In the genomic region with DNA sequence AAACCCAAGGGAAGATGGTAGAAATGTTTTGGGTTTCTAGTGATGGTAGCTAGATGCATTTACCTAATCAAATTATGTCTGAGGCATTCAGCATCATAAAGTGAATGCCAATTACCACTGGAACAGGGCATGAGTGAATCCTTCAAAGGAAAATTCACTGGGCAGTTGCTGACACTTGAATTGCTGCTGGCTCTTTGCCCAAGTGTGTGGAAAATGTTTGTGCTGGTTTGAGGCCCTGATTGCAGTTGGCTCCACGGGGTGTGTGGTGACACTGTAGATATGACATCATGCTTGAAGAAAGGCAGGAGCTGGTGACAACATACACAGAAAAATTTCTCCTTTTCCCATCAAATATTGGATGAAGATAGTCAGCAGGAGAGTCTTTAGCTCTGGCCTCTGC, we compare ENCODE assay signal across 18 mouse cellular contexts.
DNase-seq lines count a peak whose midpoint lies in the region; ATAC-seq and TF ChIP-seq lines count a peak whose summit lies in the region.
"Had no signal": no experiment of that assay in that cellular context is flagged by ENCODE, and none has a peak within 500 bp of the region (broad histone marks: within the 10 kb centered on the region; RNA-seq: fewer than 3 reads in every experiment).

No protein-coding gene starts in this region.

- H3K27ac ChIP-seq in embryonic facial prominence, embryonic 14.5 days (replicated peaks; ENCODE audit: low read depth, low read length): no peak overlapping the region
- no peak overlapping the region for H3K27ac ChIP-seq in embryonic facial prominence, embryonic 10.5 days (replicated peaks)
- no peak overlapping the region for H3K27ac ChIP-seq in hindbrain, postnatal 0 days
- H3K27ac ChIP-seq in hindbrain, embryonic 11.5 days (ENCODE audit: low read depth, low read length): no peak overlapping the region
- peak overlapping the region; percentile 48 for H3K27ac ChIP-seq in forebrain, embryonic 16.5 days (ENCODE audit: low read length)
- no peak overlapping the region for H3K27ac ChIP-seq in neural tube, embryonic 15.5 days (replicated peaks)
- H3K27ac ChIP-seq: embryonic facial prominence, embryonic 13.5 days; heart, embryonic 15.5 days; liver, embryonic 12.5 days had no signal

- H3K4me3 ChIP-seq in embryonic facial prominence, embryonic 14.5 days (ENCODE audit: low read depth, low read length): no peak overlapping the region
- H3K4me3 ChIP-seq in embryonic facial prominence, embryonic 10.5 days: no peak overlapping the region
- H3K4me3 ChIP-seq in hindbrain, postnatal 0 days (ENCODE audit: low read length): no peak overlapping the region
- no peak overlapping the region for H3K4me3 ChIP-seq in hindbrain, embryonic 11.5 days (ENCODE audit: low read depth, low read length)
- H3K4me3 ChIP-seq in forebrain, embryonic 16.5 days (replicated peaks; ENCODE audit: low read length): no peak overlapping the region
- H3K4me3 ChIP-seq in neural tube, embryonic 15.5 days (replicated peaks): no peak overlapping the region
- H3K4me3 ChIP-seq: embryonic facial prominence, embryonic 13.5 days; heart, embryonic 15.5 days; liver, embryonic 12.5 days had no signal

- no peaks in the 10 kb centered on the region for H3K27me3 ChIP-seq in embryonic facial prominence, embryonic 14.5 days (replicated peaks; ENCODE audit: control insufficient read depth, insufficient read depth, low read length)
- H3K27me3 ChIP-seq in embryonic facial prominence, embryonic 10.5 days (replicated peaks; ENCODE audit: low read depth, poor library complexity, severe bottlenecking): no peaks in the 10 kb centered on the region
- no peaks in the 10 kb centered on the region for H3K27me3 ChIP-seq in hindbrain, postnatal 0 days (ENCODE audit: insufficient read depth, low read length)
- H3K27me3 ChIP-seq in hindbrain, embryonic 11.5 days (ENCODE audit: control insufficient read depth, insufficient read depth, low read length): no peaks in the 10 kb centered on the region
- H3K27me3 ChIP-seq in forebrain, embryonic 16.5 days (replicated peaks; ENCODE audit: control insufficient read depth, insufficient read depth, low read length): no peaks in the 10 kb centered on the region
- H3K27me3 ChIP-seq in neural tube, embryonic 15.5 days (replicated peaks): no peaks in the 10 kb centered on the region
- H3K27me3 ChIP-seq: heart, embryonic 15.5 days; liver, embryonic 12.5 days had no signal

- no peak for ATAC-seq in embryonic facial prominence, embryonic 14.5 days (ENCODE audit: low read depth)
- ATAC-seq in hindbrain, postnatal 0 days: no peak
- ATAC-seq in hindbrain, embryonic 11.5 days (ENCODE audit: low FRiP score): no peak
- ATAC-seq in forebrain, embryonic 16.5 days: peak; percentile 29; the same call in 1 of the 2 replicates
- ATAC-seq in neural tube, embryonic 15.5 days (ENCODE audit: low FRiP score): no peak
- ATAC-seq: activated CD4-positive, CD25-positive, alpha-beta regulatory T cell, adult 4 months; intestine, postnatal 0 days; liver, embryonic 12.5 days had no signal

- peak; percentile 44 for DNase-seq in embryonic facial prominence, embryonic 14.5 days (ENCODE audit: low spot score)
- no peak for DNase-seq in embryonic facial prominence, embryonic 10.5 days (ENCODE audit: low spot score)
- DNase-seq in hindbrain, postnatal 0 days (ENCODE audit: low spot score): peak; percentile 46
- no peak for DNase-seq in hindbrain, embryonic 11.5 days (ENCODE audit: low spot score)
- peak; percentile 14 for DNase-seq in 3T3-L1 (ENCODE audit: low read depth, low spot score)
- no peak for DNase-seq in cerebellum, adult 11-12 months
- DNase-seq: B cell, adult 2 months; cerebellum, postnatal 25 days; kidney, postnatal 4 days; right cerebral cortex, postnatal 4 days had no signal

- 55% methylated on average over 1 of the region's 1 CpGs for WGBS in embryonic facial prominence, embryonic 14.5 days
- whole genome bisulfite sequencing in embryonic facial prominence, embryonic 10.5 days: 82% methylated on average over 1 of the region's 1 CpGs
- 31% methylated on average over 1 of the region's 1 CpGs for WGBS in hindbrain, postnatal 0 days
- 87% methylated on average over 1 of the region's 1 CpGs for WGBS in hindbrain, embryonic 11.5 days
- 9% methylated on average over 1 of the region's 1 CpGs for WGBS in forebrain, embryonic 16.5 days
- 49% methylated on average over 1 of the region's 1 CpGs for WGBS in neural tube, embryonic 15.5 days

- TF ChIP-seq CTCF in hindbrain, postnatal 0 days (IDR thresholded peaks at IDR 0.05; ENCODE audit: low read depth): no peak

- H3K9ac ChIP-seq in embryonic facial prominence, embryonic 14.5 days (ENCODE audit: low read depth, low read length): no peak overlapping the region
- H3K9ac ChIP-seq in hindbrain, postnatal 0 days (replicated peaks; ENCODE audit: low read length): no peak overlapping the region
- H3K9ac ChIP-seq in hindbrain, embryonic 11.5 days (ENCODE audit: low read depth, low read length): no peak overlapping the region
- H3K9ac ChIP-seq in forebrain, embryonic 16.5 days (replicated peaks; ENCODE audit: low read depth, low read length): no peak overlapping the region
- H3K9ac ChIP-seq in neural tube, embryonic 15.5 days (replicated peaks): no peak overlapping the region
- H3K9ac ChIP-seq: embryonic facial prominence, embryonic 13.5 days; heart, embryonic 15.5 days; liver, embryonic 12.5 days had no signal

- H3K4me1 ChIP-seq in embryonic facial prominence, embryonic 14.5 days (ENCODE audit: control insufficient read depth, insufficient read depth, low read length): peaks cover 10% of the 10 kb centered on the region; the same call in 1 of the 2 replicates
- peaks cover 6% of the 10 kb centered on the region; the same call in 1 of the 2 replicates for H3K4me1 ChIP-seq in embryonic facial prominence, embryonic 10.5 days
- H3K4me1 ChIP-seq in hindbrain, postnatal 0 days (ENCODE audit: insufficient read depth, low read length): peaks cover 6% of the 10 kb centered on the region
- no peaks in the 10 kb centered on the region; the same call in 1 of the 2 replicates for H3K4me1 ChIP-seq in hindbrain, embryonic 11.5 days (replicated peaks; ENCODE audit: control insufficient read depth, insufficient read depth, low read length)
- H3K4me1 ChIP-seq in forebrain, embryonic 16.5 days (replicated peaks; ENCODE audit: control insufficient read depth, insufficient read depth, low read length): peaks cover 24% of the 10 kb centered on the region
- peaks cover 7% of the 10 kb centered on the region; the same call in 1 of the 2 replicates for H3K4me1 ChIP-seq in neural tube, embryonic 15.5 days
- H3K4me1 ChIP-seq: liver, embryonic 12.5 days had no signal

- H3K36me3 ChIP-seq in embryonic facial prominence, embryonic 14.5 days (ENCODE audit: control insufficient read depth, insufficient read depth, low read length): no peaks in the 10 kb centered on the region
- no peaks in the 10 kb centered on the region for H3K36me3 ChIP-seq in embryonic facial prominence, embryonic 10.5 days (replicated peaks)
- no peaks in the 10 kb centered on the region for H3K36me3 ChIP-seq in hindbrain, postnatal 0 days (ENCODE audit: insufficient read depth, low read length)
- no peaks in the 10 kb centered on the region for H3K36me3 ChIP-seq in hindbrain, embryonic 11.5 days (ENCODE audit: control insufficient read depth, insufficient read depth, low read length)
- no peaks in the 10 kb centered on the region for H3K36me3 ChIP-seq in forebrain, embryonic 16.5 days (ENCODE audit: control insufficient read depth, insufficient read depth)
- no peaks in the 10 kb centered on the region for H3K36me3 ChIP-seq in neural tube, embryonic 15.5 days
- H3K36me3 ChIP-seq: embryonic facial prominence, embryonic 13.5 days; G1E; heart, embryonic 15.5 days; liver, embryonic 12.5 days had no signal

- H3K9me3 ChIP-seq in embryonic facial prominence, embryonic 14.5 days (ENCODE audit: control insufficient read depth, low read length): no peaks in the 10 kb centered on the region
- no peaks in the 10 kb centered on the region for H3K9me3 ChIP-seq in embryonic facial prominence, embryonic 10.5 days
- H3K9me3 ChIP-seq in hindbrain, postnatal 0 days (ENCODE audit: low read length): no peaks in the 10 kb centered on the region
- no peaks in the 10 kb centered on the region for H3K9me3 ChIP-seq in hindbrain, embryonic 11.5 days (ENCODE audit: control insufficient read depth, low read length)
- H3K9me3 ChIP-seq in forebrain, embryonic 16.5 days (ENCODE audit: control insufficient read depth, low read length): no peaks in the 10 kb centered on the region
- H3K9me3 ChIP-seq in neural tube, embryonic 15.5 days (replicated peaks): no peaks in the 10 kb centered on the region
- H3K9me3 ChIP-seq: embryonic facial prominence, embryonic 13.5 days; heart, embryonic 15.5 days; liver, embryonic 12.5 days had no signal

- H3K4me2 ChIP-seq in embryonic facial prominence, embryonic 14.5 days (ENCODE audit: low read depth, low read length): no peak overlapping the region
- H3K4me2 ChIP-seq in hindbrain, postnatal 0 days (ENCODE audit: low read depth, low read length): no peak overlapping the region
- H3K4me2 ChIP-seq in hindbrain, embryonic 11.5 days (replicated peaks; ENCODE audit: low read depth, low read length): no peak overlapping the region
- no peak overlapping the region for H3K4me2 ChIP-seq in forebrain, embryonic 16.5 days (ENCODE audit: low read length)
- H3K4me2 ChIP-seq in neural tube, embryonic 15.5 days: no peak overlapping the region
- H3K4me2 ChIP-seq: embryonic facial prominence, embryonic 13.5 days; heart, embryonic 15.5 days; liver, embryonic 12.5 days had no signal

Comparison
In these comparisons a context has a peak if more than half of its experiments do, and no peak if none do; other contexts are left out.
1. DNase-seq: peak in embryonic facial prominence, embryonic 14.5 days (single experiment), hindbrain, postnatal 0 days (single experiment) and 3T3-L1 (single experiment); none in embryonic facial prominence, embryonic 10.5 days (single experiment), hindbrain, embryonic 11.5 days (single experiment) and cerebellum, adult 11-12 months (single experiment).